Comparison of ENCODE assay signal across 7 mouse cellular contexts in the genomic region with DNA sequence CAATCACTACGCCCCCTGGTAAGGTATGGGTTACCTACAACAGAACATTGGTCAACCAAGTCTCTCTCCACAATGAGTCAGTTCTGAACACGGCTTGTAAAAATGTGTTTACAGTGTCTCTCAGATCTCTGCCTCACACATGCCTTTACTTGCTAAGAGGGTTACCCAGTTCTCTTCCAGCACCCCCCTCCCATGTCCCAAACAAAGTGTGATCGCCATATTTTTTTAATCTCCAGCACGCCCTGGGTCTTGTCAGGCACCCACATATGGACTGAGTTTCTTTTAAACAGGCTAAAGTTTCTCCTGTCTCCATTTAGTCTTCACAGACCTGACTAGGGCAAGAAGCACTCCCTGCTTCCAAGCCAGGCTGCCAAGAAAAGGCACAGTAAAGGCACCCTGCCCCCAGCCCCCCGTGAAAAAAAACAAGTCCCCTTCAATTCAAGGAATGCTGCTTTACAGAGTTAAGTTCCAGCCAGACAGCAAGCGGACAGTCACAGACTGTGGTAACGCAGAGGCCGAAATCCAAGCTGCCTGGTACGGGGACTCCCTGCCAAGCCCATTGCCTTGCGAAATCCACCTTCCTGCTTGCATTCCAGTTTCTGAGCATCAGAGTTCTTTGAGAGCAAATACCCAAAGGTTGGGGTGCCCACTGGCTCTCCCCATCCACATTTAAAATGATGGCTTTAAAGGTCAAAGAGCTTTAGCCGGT.
A peak's percentile ranks its signal among the peaks of the same experiment; 100 is the strongest.
DNase-seq lines count a peak whose midpoint lies in the region; ATAC-seq and TF ChIP-seq lines count a peak whose summit lies in the region.

No protein-coding gene starts in this region.

- 57% methylated on average over 11 of the region's 11 CpGs for WGBS in kidney, embryonic 14.5 days
- WGBS in limb, embryonic 12.5 days = 36% methylated on average over 11 of the region's 11 CpGs
- WGBS in neural tube, embryonic 15.5 days = 56% methylated on average over 11 of the region's 11 CpGs

- H3K9ac ChIP-seq in kidney, embryonic 14.5 days (ENCODE audit: low read depth, low read length) = no peak overlapping the region
- 0 out of 2 replicates have a peak overlapping the region, but pooled peaks have one; percentile 12 for H3K9ac ChIP-seq in limb, embryonic 12.5 days (replicated peaks)
- H3K9ac ChIP-seq in neural tube, embryonic 15.5 days (replicated peaks) = no peak overlapping the region

- no peak for TF ChIP-seq CTCF in embryonic fibroblast, embryonic 13.5 days (IDR thresholded peaks at IDR 0.05; ENCODE audit: borderline replicate concordance, insufficient read depth, low read length)

- no peak for ATAC-seq in kidney, embryonic 14.5 days (ENCODE audit: low FRiP score, low TSS enrichment)
- ATAC-seq in limb, embryonic 12.5 days (ENCODE audit: insufficient number of reproducible peaks, insufficient read depth, low FRiP score, low TSS enrichment, low read depth) = peak; percentile 50; the same call in 1 of the 2 replicates
- ATAC-seq in neural tube, embryonic 15.5 days (ENCODE audit: low FRiP score) = no peak

- no peak overlapping the region for H3K27ac ChIP-seq in kidney, embryonic 14.5 days (ENCODE audit: low read depth, low read length)
- H3K27ac ChIP-seq in embryonic fibroblast, embryonic 13.5 days (ENCODE audit: insufficient read depth, low read length) = peak overlapping the region; percentile 85
- peak overlapping the region; percentile 83 for H3K27ac ChIP-seq in limb, embryonic 12.5 days
- H3K27ac ChIP-seq in neural tube, embryonic 15.5 days (replicated peaks) = no peak overlapping the region

- H3K4me1 ChIP-seq in kidney, embryonic 14.5 days (ENCODE audit: control insufficient read depth, insufficient read depth, low read length) = peaks cover 22% of the 10 kb centered on the region
- peaks cover 4% of the 10 kb centered on the region; the same call in 1 of the 2 replicates for H3K4me1 ChIP-seq in embryonic fibroblast, embryonic 13.5 days (ENCODE audit: control insufficient read depth, insufficient read depth, low read length)
- H3K4me1 ChIP-seq in limb, embryonic 12.5 days (replicated peaks) = peaks cover 43% of the 10 kb centered on the region
- peaks cover 24% of the 10 kb centered on the region for H3K4me1 ChIP-seq in neural tube, embryonic 15.5 days

- no peaks in the 10 kb centered on the region for H3K36me3 ChIP-seq in kidney, embryonic 14.5 days (ENCODE audit: control insufficient read depth, insufficient read depth, low read length)
- no peaks in the 10 kb centered on the region for H3K36me3 ChIP-seq in limb, embryonic 12.5 days
- H3K36me3 ChIP-seq in neural tube, embryonic 15.5 days = no peaks in the 10 kb centered on the region

- H3K9me3 ChIP-seq in kidney, embryonic 14.5 days (ENCODE audit: control insufficient read depth, low read length) = no peaks in the 10 kb centered on the region
- H3K9me3 ChIP-seq in limb, embryonic 12.5 days = no peaks in the 10 kb centered on the region
- no peaks in the 10 kb centered on the region for H3K9me3 ChIP-seq in neural tube, embryonic 15.5 days (replicated peaks)

- peak overlapping the region; percentile 26 for H3K4me2 ChIP-seq in kidney, embryonic 14.5 days (replicated peaks; ENCODE audit: low read depth, low read length)
- peak overlapping the region; percentile 40 for H3K4me2 ChIP-seq in limb, embryonic 12.5 days
- peak overlapping the region; percentile 19; the same call in 1 of the 2 replicates for H3K4me2 ChIP-seq in neural tube, embryonic 15.5 days

- DNase-seq in kidney, postnatal 36 days = no peak
- no peak for DNase-seq in left cerebral cortex, adult 11 months (ENCODE audit: low spot score)
- DNase-seq in B cell, adult 2 months = no peak

- no peak overlapping the region for H3K4me3 ChIP-seq in kidney, embryonic 14.5 days (ENCODE audit: low read length)
- no peak overlapping the region for H3K4me3 ChIP-seq in embryonic fibroblast, embryonic 13.5 days (ENCODE audit: insufficient read depth, low read length)
- no peak overlapping the region for H3K4me3 ChIP-seq in limb, embryonic 12.5 days (replicated peaks)
- no peak overlapping the region for H3K4me3 ChIP-seq in neural tube, embryonic 15.5 days (replicated peaks)

- no peak for TF ChIP-seq POLR2A in embryonic fibroblast, embryonic 13.5 days (IDR thresholded peaks at IDR 0.05; ENCODE audit: low read depth, low read length)

- H3K27me3 ChIP-seq in kidney, embryonic 14.5 days (ENCODE audit: control insufficient read depth, insufficient read depth, low read length) = no peaks in the 10 kb centered on the region
- H3K27me3 ChIP-seq in limb, embryonic 12.5 days = no peaks in the 10 kb centered on the region
- H3K27me3 ChIP-seq in neural tube, embryonic 15.5 days (replicated peaks) = no peaks in the 10 kb centered on the region

Comparison
In these comparisons a context has a peak if more than half of its experiments do, and no peak if none do; other contexts are left out.
1. H3K27ac ChIP-seq: peak in embryonic fibroblast, embryonic 13.5 days (single experiment) and limb, embryonic 12.5 days (single experiment); none in kidney, embryonic 14.5 days (single experiment) and neural tube, embryonic 15.5 days (single experiment).
2. Peak in every context shown above with its lines, with median percentiles within 50 percentile points of each other: H3K4me2 ChIP-seq.